Mouse (Mus musculus): ENCODE measurements around the gene Zdhhc19.

Zdhhc19 gene

GRCm38 (mm10) chr16:32551346-32551747 is 55.3 kb downstream of the Zdhhc19 start:
- peak; percentile 55 for DNase-seq

- no peak for DNase-seq
Measured at GRCm38 (mm10) chr16:32555588-32555987, 59.5 kb downstream of the Zdhhc19 start.

GRCm38 (mm10) chr16:32559493-32559892 is 63.4 kb downstream of the Zdhhc19 start:
- no peak for DNase-seq

- DNase-seq = no peak
Measured at GRCm38 (mm10) chr16:32563056-32563793, 67.2 kb downstream of the Zdhhc19 start.

GRCm38 (mm10) chr16:32567282-32567681 is 71.2 kb downstream of the Zdhhc19 start:
- no peak for DNase-seq

- no peak for DNase-seq
Measured at GRCm38 (mm10) chr16:32568401-32568800, 72.3 kb downstream of the Zdhhc19 start.

- DNase-seq = no peak
Measured at GRCm38 (mm10) chr16:32570042-32570441, 74.0 kb downstream of the Zdhhc19 start.

- DNase-seq = no peak
Measured at GRCm38 (mm10) chr16:32572528-32572927, 76.5 kb downstream of the Zdhhc19 start.

GRCm38 (mm10) chr16:32586482-32586881 is 90.4 kb downstream of the Zdhhc19 start:
- no peak for DNase-seq

- no peak for DNase-seq
Measured at GRCm38 (mm10) chr16:32588568-32588967, 92.5 kb downstream of the Zdhhc19 start.

- no peak for DNase-seq
Measured at GRCm38 (mm10) chr16:32591521-32591920, 95.5 kb downstream of the Zdhhc19 start.

GRCm38 (mm10) chr16:32593283-32593805 is 97.3 kb downstream of the Zdhhc19 start:
- no peak for DNase-seq

- no peak for DNase-seq
Measured at GRCm38 (mm10) chr16:32593916-32594315, 97.9 kb downstream of the Zdhhc19 start.

- no peak for DNase-seq
Measured at GRCm38 (mm10) chr16:32594701-32595100, 98.6 kb downstream of the Zdhhc19 start.

- DNase-seq = no peak
Measured at GRCm38 (mm10) chr16:32595142-32595855, 99.2 kb downstream of the Zdhhc19 start.

- DNase-seq = no peak
Measured at GRCm38 (mm10) chr16:32597909-32598381, 101.9 kb downstream of the Zdhhc19 start.

GRCm38 (mm10) chr16:32599151-32599550 is 103.1 kb downstream of the Zdhhc19 start:
- DNase-seq = no peak

GRCm38 (mm10) chr16:32602193-32602685 is 106.2 kb downstream of the Zdhhc19 start:
- DNase-seq = no peak

- no peak for DNase-seq
Measured at GRCm38 (mm10) chr16:32607562-32608343, 111.7 kb downstream of the Zdhhc19 start.

GRCm38 (mm10) chr16:32608344-32608711 is 112.3 kb downstream of the Zdhhc19 start:
- DNase-seq = no peak

- peak; percentile 97 for DNase-seq
Measured at GRCm38 (mm10) chr16:32608712-32609400, 112.8 kb downstream of the Zdhhc19 start, which contains the start of gene Tfrc. Gene Tfrc, plus strand, starts transcription at chr16:32608920.

- peak; percentile 11 for DNase-seq
Measured at GRCm38 (mm10) chr16:32609401-32609779, 113.3 kb downstream of the Zdhhc19 start.
